Mouse (Mus musculus) neutrophil, adult 5-6 weeks (primary cell): ENCODE measurements around the gene Pigg. TPM values are rescaled to one million over a fixed set of nuclear protein-coding genes. Genes with fewer than 3 reads are reported as not detected.

ENCODE experiments used
- total RNA-seq: library from RNA; stranded (forward); fragments of 200-1000 nt; gene quantifications from 2 replicates; pipeline ENCODE4 v1.2.3, GENCODE M21; 2017

The Pigg gene
- total RNA-seq, 1 experiment from 2014 or later, result 5.2 TPM

Other genes with a start within 250 kb of the Pigg start
- gene Mtf2, start 246.9 kb upstream of the Pigg start, total RNA-seq, result 72.9 and 85.4 TPM in 2 replicates
- gene Tmed5, start 180.0 kb upstream of the Pigg start, total RNA-seq, result 64.6 and 71.0 TPM in 2 replicates
- gene Ccdc18, start 179.7 kb upstream of the Pigg start, total RNA-seq, result 2.0 and 7.1 TPM in 2 replicates
- 41.3 and 42.4 TPM in 2 replicates for gene Dr1, start 43.7 kb upstream of the Pigg start, total RNA-seq
- gene Gm42517, start 55.3 kb downstream of the Pigg start, total RNA-seq, result not detected in 2 replicates
- gene Pde6b, start 75.8 kb downstream of the Pigg start, total RNA-seq, result not detected in 2 replicates
- gene Atp5k, start 121.8 kb downstream of the Pigg start, total RNA-seq, result 63.7 and 67.9 TPM in 2 replicates
- 1.4 and 1.7 TPM in 2 replicates for gene Mfsd7a, start 136.3 kb downstream of the Pigg start, total RNA-seq
- gene Pcgf3, start 148.6 kb downstream of the Pigg start, total RNA-seq, result 17.5 and 21.6 TPM in 2 replicates
- not detected in 2 replicates for gene Cplx1, start 237.4 kb downstream of the Pigg start, total RNA-seq